Mouse (Mus musculus): ENCODE results near the gene Syt8.

The Syt8 gene

DNA sequence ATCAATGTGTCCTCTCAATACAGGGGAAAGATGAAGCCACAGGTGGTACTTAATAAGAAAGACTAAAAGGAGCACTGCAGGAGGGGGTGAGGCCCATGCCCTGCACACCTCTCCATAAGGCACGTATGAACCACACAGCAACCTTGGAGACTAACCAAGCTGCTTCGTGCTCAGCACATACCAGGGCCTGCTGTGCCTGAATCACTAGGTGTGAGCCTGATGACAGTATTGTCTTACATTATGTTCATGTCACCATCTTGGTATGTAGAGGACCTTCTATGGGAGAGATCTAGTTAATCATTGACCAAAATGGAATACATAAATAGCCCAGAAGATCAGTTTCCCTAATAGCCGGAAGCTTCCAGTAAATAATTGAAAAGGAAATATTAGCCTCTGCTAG lies 25.0 kb upstream of the Syt8 start:
- no peak for DNase-seq

DNA sequence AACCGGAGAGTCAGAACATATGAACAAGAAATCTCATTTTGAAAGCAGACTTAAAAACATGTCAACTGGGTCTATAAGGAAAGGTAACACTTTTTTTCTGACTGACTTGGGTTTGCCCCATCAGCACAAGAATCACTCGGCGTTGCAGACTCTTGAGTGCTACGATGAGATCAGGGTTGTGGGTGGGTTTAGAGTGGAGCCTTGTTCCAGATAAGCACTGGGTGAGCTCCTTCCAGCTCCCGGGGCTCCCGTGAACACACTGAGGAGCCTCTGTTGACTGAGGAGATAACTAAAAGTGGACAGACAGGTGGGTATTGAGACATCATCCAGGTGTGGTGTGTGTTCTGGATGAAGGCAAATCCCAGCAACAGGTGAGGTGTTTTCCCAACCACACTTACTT lies 21.4 kb upstream of the Syt8 start:
- no peak for DNase-seq

DNA sequence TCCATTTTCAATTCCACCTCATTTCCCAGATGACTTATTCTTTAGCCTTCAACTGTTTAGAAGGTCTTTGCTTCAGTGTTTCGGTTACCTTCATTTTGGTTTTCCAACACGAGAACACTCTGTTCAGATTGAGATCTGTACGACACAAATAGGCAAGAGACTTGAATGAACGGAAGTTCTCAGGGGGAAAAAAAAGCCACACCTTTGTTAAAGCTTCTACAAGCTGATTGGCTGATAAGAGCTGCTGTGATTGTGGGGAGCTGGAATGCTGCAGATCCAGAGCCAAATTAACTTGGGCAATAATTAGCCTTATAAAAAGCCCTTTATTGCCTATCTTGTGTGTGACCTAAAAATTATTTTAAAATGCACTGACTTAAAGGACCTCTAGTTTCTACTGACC lies 19.3 kb upstream of the Syt8 start:
- no peak for DNase-seq

DNA sequence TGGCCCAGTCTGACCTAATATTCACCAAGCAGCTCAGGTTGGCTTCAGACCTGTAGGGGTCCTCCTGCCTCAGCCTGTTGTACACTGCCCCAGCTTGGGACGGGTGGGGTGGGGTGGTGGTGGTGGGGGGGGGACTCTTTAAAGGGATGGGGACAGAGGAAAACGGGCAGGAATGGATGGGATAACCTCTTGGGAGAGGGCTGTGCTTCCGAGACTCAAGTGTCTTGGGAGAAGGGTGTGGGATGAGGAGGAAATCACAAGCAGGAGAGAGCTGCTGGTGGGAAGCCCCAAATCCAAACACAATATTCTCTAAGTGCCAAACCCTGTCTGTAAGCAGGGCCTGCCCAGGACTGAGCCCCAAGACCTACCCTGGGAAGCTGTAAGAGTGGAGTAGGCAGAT lies 18.4 kb upstream of the Syt8 start:
- DNase-seq, result no peak

DNA sequence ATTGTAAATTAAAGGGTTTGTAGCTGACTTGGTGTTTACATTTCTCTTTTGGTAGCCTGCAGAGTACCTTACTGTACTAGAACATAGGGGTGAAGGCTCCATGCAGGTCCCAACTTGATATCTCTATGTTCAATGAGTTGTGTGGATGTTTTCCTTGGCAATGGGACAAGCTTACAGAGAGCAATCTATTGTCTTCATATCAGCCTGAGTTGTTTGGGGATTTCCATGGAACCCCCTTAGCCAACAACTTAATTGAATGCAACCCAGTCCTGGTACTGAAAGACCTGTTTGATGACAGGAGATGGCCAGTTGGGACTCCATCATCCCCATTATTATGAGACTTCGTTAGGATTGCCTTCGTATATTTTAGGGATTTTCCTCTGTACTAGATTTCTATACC lies 16.6 kb upstream of the Syt8 start:
- DNase-seq, result no peak

DNA sequence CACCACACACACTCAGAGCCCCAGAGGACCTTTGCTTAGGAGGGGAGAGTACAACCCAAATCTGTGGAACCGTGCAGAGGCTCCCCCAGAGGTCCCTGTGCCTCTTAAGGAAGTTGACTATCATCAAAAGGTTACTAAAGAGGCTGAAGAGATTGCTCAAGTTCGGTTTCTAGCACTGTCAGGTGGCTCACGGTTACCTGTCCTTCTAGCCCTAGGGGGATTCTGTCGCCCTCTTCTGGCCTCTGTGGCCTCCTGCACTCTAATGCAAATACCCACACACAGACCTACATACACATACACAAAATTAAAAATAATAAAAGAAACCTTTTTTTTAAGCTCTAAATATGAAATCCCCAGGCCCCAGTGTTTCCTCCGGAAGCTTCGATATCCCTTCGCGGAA lies 16.0 kb upstream of the Syt8 start:
- no peak for DNase-seq

DNA sequence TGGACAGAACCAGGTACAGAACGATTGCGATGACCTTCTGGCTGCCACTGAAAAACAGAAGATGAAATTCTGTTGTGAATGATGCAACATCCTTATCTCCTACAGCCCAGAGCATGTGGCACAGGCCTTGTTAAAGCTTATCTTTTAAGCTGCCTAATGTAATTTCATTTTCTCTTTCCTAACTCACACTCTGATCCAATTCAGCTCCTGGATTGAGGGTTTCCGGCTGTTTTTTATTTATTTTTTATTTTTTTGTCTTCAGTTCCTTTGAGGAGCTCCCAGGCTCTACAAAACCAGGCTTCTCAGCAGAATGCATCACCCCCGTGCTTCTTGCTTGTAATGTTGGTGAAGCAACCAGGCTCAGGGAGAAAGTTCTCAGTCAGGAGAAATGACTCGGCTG lies 14.8 kb upstream of the Syt8 start:
- no peak for DNase-seq

DNA sequence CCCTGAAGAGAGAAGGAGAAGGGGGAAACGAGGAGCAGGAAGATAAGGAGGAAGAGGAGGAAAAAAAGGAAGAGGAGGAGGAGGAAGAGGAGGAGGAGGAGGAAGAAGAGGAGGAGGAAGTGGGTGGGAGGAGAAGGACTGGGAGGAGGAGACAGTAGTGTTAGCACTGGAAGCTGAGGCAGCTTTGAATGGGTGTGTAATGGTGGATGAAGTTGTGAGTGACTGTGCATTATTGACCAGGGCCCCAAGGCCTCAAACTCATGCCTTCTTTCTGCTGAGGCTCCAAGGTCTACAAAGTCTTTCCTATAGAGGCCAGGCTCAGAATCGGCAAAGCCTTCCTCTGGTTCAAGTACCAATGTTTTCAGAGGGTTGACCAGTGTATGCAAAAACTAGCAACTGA lies 12.8 kb upstream of the Syt8 start:
- no peak for DNase-seq

DNA sequence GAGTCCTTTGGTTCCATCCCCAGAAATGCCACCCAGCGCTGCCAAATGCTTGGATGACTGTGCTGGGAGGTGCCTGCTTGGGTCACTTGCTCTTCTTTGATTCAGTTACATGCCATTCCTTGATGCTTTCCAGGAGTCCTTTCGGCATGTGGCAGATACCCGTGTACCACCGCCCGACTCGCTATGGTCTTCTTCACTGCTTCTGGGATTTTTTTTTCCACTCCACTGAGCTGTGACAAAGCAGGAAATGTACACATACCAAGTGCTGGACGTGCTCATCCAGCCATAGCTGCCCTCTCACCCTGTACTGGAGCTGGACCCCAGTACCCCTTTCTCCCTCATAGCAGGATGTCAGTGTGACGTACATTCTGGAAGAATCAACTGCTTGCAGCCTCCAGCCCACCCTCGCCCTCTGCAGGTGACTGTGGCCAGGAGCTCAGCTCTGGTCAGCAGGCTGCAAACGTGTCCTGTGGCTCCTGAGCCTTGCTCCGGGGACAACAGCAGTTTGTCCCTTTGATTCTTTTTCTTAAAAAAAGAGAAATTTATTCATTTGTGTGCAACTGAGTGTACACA lies 8.9 kb upstream of the Syt8 start:
- DNase-seq, result peak; percentile 75 to 80

DNA sequence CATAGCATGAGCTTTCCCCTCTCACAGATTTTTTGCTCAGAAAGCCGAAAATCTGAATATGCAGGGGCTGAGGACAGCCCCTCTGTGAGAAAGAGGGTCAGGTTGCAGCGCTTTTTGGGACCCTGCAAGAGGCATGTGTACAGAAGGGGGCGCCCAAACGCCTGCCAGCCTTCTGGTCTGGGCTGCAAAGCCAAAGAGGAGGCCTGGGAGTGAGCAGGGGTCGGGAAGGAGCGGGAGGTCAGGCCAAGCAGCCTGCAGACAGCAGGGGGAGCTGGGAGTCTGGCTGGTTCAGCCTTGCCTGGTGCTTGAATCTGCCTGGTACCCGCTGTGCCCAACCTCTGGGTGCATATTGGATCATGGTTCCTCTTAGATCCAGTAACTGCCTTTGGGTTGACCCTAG lies 6.4 kb upstream of the Syt8 start:
- peak; percentile 78 to 85 for DNase-seq

DNA sequence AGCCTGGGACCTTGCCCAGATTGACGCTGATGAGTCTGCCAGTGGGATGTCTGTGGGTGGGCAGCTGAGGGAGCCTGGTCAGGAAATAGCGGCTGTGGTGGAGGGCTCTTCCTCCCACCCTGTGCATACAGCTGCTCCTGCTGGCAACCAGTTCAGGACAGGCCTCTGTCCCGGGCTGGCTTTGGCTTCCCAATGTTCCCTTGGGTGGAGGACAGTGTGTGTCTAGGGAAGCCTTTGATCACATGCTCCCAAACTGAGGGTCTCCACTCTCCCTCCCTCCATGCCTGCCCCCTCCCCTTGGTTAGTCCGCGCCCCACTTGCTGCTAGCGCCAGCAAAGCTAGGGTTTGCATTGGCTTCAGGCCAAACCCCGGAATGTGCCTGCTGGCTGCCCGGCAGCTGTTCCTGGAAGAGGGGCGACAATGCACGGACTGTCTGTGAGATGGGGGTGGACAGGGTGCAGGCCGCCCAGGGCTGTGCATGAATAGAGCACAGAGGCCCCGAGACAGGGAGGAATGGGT lies 4.4 kb upstream of the Syt8 start:
- peak; percentile 64 to 74 for DNase-seq

DNA sequence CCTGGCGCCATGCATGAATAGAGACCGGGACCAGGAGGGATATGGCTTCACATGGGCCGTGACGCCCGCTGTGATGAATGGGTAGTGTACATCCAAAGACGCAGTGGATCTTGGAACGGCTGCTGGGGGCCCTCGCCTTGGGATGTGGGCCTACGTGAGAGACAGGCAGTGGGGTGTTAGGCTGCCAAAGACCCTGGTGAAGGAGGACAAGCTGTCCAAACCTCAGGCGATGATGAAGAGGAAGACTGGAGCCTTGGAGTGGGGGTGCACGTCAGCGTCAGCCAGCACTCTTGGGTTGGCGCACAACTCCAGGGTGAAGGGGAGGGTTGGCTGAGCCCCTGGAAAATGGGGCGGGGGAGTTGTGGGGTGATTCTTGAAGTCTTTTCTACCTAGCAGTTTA lies 3.5 kb upstream of the Syt8 start:
- DNase-seq, result no peak

DNA sequence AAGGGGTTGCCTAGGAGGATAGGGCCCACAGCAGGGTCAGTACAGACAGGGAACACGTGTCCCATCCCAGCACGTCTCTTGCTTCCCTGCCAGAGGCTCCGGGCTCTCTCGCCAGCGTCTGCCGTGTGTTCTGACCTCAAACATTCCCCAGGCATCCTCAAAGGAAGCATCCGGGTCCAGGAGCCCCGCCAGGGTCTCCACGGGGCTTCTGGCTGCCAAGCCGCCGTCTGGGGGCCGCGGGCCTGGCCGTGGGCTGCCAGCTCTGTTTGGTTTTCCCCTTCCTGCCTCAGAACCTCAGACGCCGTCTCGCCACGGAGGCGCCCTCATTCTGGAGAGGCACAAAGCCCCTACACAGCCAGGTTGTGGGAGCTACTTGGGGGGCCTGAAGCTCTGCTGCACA lies 1.0 kb upstream of the Syt8 start:
- no peak for DNase-seq

DNA sequence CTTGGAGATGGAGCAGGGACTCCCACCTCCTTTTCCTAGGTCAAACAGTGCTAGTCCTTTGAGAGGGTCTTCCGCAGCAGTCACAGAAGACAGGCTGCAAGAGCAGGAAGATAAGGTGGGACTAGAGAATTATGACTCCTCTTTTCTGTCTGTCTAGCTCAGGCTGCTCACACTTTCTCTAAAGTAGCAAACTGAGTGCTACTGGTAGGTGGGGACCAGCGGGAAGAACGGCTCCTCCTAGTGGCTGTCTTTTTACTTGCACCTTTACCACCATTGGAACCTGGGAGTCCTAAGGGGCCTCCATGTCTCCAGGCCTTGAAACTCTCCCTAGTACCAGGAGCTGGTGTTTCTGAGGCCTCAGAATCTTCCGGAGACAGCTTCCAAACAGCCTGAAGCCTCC lies 874 bp downstream of the Syt8 start:
- DNase-seq, result peak; percentile 71 to 78

DNA sequence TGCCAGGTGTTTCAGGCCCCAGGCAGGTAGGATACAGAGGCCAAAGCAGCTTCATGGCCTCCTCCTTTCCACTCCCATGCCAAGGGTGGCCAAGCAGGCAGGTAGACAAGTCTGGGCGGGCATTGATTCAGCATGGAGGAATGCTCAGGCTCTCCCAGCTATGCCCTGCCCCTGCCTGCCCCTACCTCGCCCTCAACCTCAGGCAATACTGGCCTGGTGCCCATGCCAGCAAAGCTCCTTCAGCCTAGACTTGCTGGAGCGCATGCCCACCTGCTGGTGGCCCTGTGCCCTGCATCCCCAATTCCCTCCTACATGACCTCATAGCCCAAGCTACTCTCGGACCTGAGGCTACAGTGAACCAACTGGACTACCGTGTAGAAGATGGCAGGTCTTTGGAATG lies 2.7 kb downstream of the Syt8 start:
- peak; percentile 65 to 77 for DNase-seq

DNA sequence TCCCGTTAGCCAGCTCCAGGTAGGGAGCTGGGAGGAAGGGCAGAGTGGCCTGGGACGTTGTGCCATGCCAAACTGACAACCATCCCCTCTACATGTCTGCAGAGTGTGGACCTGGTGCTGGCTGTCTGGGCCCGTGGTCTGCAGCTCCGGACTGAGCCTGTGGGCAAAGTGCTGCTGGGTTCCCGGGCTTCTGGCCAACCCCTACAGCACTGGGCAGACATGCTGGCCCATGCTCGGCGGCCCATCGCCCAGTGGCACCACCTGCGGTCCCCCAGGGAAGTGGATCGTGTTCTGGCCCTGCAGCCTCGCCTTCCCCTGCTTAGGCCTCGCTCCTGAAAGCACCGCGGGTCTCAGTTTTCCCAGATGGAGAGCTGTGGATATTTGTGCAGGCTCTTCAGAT lies 5.3 kb downstream of the Syt8 start:
- no peak for DNase-seq

DNA sequence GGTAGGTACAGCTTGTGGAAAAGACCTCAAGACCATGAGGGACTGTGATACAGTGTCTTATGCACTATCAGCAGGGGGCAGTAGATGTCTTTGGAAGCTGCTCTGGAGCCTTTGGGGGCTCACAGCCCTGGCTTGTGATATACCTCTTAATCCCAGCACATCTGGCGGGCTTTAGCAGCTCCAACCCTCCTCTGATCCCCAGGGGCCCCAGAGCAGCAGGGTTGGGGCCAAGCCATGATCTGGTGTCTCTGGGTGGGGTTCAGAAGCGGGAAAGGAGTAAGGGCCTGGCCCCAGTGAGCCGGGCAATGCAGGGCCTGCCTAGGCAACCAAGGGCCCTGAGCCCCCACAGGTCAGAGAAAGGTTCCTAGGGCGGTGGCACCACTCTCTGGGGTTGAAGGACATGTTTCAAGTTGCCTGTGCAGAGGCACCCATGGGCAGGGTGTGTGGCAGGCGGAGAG lies 6.0 kb downstream of the Syt8 start:
- peak; percentile 57 to 74 for DNase-seq

DNA sequence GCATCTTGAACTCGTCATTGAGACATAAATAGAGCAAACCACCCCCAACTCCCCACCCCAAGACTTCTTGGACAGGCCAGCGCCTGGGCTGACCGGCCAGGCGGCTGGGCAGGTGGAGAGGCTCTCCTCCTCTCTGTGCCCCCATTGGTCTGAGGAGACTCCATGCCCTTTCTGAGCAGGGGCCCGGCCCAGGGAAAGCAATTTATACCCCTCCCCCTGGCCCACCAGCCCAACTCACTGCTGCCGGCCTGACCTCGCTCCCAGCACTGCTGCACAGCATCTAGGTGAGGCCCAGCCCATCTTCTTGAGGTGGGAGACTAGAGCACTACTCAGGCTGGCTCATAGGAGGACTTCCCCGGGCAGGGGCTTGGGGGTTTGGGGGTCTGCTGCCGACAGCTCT lies 6.9 kb downstream of the Syt8 start, which contains the start of gene Tnni2:
Gene Tnni2, plus strand, starts transcription at position 224 of the 400 bp plus-strand sequence.
- DNase-seq, result no peak

DNA sequence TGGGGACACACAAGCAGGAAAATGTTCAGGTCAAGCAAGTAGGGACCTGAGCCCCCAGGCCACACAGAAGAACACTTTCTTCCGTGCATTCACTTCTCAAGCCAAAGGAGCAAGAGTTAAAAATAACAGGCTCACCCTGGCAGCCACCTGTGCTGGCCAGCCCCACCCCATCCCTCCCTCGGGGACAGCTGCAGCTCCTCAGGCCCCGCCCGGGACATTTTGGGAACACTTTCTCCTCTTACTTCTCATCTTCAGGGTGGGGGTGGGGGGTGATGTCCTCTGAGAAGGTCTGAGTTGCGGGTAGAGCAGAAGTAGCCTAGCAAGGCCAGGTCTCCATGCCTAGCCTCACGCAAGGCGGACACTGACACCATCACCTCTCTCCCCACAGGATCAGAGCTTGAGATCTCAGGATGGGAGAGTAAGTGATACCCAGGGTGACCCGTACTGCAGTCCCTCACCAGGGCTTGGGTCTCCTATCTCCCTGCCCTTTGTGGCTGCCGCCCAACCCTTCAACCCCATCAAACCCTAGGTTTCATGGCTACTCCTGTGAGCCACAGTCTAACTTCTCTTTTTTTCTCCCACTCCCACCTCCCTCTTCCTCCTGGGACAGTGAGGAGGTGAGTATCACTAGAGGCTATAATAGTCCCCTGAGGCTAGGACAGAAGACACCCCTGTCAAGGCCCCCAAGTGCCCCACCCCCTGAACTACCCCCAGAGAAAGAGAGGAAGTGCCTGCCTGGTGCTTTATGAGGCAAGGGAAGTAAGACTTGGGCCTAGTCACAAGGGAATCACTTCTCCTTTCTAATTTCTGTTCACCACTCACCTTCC lies 7.6 kb downstream of the Syt8 start:
- no peak for DNase-seq

DNA sequence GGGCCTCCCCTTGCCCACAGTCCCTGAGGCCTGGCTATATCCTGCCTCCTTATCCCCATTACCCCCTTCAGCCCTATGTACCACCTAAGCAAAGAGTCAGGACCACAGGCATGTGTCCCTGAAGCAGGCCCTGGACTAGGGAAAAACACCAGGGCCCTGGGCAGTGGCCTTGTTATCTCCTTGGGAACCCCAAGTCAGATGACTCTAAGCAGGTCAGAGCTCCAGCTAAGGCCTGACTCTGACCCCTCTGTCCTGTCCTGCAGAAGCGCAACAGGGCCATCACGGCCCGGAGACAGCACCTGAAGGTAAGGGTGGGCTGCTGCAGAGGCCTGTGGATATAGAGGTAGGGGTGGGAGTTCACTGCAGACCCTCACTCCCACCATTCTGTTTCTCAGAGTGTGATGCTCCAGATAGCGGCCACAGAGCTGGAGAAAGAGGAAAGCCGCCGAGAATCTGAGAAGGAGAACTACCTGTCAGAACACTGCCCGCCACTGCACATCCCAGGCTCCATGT lies 8.3 kb downstream of the Syt8 start:
- no peak for DNase-seq

DNA sequence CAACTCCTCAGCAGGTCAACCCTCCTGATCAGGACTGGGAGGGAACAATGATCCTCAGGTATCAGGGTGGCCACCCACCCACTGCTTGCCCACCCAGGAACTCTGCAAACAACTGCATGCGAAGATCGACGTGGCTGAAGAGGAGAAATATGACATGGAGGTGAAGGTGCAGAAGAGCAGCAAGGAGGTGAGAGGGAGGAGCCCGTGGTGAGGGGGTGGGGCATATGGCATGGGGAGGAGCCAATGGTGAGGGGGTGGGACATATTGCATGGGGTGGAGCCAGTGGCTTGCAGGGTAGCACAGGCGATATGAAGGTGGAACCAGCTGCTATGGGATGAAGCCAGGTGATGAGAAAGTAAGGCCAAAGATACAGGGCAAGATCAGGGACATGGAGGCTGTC lies 8.8 kb downstream of the Syt8 start:
- DNase-seq, result no peak

DNA sequence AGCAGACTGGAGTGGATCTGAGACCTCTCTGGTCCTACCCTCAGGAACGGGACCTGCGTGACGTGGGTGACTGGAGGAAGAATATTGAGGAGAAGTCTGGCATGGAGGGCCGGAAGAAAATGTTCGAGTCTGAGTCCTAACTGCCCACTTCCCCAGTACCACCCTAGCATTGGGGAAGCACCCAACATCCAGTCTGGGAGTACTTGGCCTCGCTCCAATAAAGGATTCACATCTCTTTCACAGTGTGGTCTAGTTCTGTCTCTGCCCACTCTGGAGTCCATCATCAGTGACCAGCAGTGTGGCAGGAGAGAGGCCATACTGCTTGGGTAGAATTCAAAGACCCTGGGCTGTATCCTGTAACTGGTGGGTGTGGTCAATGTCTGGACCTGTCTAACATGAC lies 9.5 kb downstream of the Syt8 start:
- no peak for DNase-seq

DNA sequence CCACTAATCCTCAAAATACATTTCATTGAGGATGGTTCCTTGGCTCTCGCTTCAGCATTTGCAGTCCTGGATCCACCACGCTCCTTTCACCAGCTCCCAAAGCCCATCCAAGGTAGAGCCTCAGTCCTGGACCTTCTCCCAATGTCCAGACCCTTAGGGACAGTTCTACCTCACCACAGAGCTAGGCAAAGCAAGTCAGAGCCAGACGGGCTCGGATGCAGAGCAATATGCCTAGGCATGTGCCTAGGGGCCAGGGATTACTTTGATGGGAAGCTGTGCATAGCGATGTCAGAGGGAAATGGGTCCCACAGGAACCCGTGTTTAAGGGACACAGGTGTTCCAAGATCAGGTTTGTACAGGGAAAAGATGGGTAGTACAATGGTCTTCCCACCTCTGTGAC lies 10.7 kb downstream of the Syt8 start:
- DNase-seq, result no peak

DNA sequence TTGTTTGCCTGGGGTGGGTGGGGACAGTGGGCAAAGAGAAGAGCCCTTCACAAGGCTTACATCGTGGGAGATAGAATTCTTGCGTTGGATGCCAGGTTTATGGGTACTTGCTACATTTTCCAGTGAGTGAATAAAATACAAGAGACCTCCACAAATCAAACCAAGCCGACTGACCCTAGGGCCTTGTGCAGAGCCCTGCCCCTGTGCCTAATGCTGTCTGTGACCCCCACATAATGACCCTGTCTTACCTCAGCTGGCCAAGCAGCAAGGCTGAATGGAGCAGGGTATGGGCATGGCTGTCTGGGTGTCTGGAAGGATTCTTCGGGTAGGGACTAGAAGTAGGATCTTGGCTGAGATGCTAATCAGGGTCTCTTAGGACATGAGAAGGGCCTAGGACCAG lies 11.6 kb downstream of the Syt8 start:
- DNase-seq, result no peak
